Mouse (Mus musculus) ZHBTc4 (cell line): Measurements from ENCODE around the gene Cbx4.

Source experiments
- DNase-seq: peaks from one replicate; pipeline ENCODE4 v3.0.0-alpha.2; 2011; ENCODE audit warnings: low read depth, low spot score

Cbx4 gene

DNA sequence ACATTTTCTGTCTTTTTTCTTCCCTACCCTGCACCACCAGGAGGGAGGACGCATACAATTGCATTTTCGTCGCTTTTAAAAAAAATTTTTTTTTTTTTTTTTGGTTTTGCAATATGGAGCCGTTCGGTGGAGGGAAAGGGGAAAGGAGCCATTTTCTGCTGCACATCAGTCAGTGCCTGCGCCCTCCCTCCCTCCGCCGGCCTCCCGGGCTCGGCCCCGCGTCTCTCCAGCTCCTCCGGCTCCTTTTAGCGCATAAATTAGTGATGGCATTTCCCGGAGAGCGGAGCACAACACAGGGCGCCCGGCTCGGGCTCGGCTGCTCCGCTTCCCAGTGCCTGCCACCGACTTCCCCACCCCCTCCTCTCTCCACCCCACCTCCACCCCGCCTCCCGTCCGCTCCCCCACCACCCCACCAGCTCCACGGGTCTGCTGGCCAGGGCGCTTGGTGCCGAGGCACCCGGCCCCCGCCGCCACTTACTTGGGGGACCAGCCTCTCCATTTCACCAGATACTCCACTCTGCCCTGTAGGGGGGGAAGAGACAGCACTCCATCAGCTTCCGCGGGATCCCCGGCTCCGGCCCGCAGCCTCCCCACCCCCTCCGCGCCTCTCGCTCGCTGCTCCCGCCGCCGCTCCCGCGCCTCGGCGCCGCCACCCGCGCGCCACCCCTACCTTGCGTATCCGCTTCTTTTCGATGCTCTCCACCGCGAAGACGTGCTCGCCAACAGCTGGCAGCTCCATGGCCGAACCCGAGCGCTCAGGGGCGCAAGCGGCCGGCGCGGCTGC, 550 bp downstream of the Cbx4 start:
- DNase-seq = peak; percentile 83

DNA sequence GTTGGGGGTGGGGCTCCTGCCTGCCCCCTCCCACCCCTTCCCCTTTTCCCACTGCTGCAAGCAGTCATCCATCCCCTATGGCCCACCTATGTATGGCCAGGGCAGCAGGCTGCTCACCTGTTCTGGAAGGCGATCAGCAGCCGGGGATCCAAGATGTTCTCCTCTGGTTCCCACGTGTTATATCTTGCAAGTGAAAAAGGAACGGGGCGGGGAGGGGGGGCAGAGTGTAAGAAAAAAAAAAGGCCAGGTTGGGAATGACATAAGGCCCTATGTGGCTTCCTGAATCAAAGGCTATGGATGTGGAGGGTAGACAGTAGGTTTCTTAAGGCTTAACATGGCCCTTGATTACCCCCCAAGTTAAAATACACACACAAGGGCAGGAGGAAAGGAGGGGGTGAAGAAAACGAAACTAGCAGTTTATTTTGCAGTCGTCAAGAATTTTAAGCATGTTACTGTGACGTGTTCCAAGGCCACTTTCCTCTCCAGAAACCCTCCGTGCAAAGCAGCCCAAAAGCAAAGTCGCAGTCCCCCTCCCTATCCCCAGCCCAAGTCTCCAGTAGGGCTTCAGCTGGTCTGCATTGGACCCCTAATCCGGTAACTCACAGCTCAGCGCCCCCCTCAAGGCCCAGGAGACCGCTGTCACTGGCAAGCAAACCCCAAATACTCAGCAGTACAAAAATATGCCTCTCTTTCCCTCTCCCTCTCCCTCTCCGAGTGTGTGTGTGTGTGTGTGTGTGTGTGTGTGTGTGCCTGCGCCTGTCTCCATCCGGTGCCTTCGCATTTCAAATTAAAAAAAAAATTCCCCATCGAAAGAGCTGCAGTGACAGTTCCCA, 1.4 kb downstream of the Cbx4 start:
- no peak for DNase-seq

DNA sequence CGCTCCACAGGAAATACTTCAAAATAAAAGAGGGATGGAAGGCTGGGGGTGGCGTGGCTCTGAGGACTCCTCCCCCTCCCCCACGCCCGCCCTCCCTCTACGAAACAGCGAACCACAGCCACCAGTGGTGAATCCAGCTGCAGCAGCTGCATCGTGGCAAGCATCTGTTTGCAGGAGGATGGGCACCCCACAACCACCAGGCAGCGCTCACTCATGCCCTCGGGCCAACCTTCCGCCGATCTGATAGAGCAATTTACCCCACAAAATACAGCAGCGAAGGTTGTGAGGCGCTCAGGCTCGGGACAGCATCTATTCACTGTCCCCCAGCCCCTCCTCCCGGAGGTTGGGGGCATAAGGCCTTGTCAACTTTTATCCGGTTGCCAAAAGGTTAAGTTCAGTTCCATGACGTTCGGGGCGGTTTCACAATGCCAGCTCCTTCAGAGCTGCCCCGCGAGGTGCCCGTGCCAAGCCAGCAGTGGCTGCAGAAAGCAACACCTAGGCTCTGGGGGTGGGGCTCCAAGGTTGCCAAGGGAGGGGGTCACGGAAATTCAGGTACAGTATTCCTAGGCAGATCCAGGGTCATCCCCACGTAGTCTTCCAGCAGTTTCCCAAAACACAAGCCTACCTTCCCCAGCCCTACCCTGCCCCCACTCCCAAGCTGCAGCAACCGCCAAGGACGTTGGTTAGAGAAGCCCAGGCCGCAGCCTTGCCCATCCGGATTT, 2.1 kb downstream of the Cbx4 start:
- no peak for DNase-seq

DNA sequence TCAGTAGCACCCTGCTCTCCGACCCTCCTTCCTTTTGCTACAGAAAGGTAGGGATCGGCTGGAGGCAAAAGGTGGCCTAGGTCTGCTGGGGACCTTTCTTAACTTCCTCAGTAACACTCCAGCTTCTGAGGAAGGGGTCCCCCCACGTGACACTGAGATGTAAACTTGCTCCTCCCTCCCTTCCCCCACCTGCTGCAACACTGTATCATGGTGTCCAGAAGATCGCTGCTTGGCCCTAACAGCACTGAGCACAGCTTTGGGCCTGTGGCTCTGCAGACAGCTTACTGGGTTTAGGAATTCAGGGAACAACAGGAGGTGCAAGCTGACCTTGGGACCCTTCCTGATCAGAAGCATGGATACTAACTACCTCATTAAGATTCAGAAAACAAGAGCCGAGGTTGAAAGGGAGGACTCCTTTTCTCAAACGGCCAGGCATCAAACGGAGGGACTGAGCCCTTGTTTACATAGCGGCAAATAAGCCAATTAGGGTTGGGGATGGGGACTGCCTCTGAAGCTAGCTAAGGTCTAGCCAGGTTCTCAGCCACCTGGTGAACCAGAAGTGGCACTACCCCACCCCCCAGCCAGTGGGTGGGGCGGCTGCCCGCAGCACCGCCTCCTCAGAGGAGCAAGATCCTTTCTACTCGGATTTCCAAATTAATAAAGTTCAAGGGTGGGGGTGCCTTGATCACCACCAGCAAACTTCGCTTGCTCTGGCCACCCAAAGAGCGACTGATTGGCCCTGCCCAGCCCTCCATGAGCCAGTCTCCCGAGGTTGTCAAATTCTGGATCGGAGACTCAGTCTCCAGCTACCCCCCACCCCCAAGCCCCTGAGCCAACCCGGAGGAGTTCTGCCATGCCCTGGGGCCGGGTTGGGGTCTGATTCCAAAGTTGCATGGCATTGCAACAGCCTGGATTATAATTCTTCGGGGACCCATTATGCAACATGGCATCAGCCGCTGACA, 3.1 kb downstream of the Cbx4 start:
- peak; percentile 48 for DNase-seq

DNA sequence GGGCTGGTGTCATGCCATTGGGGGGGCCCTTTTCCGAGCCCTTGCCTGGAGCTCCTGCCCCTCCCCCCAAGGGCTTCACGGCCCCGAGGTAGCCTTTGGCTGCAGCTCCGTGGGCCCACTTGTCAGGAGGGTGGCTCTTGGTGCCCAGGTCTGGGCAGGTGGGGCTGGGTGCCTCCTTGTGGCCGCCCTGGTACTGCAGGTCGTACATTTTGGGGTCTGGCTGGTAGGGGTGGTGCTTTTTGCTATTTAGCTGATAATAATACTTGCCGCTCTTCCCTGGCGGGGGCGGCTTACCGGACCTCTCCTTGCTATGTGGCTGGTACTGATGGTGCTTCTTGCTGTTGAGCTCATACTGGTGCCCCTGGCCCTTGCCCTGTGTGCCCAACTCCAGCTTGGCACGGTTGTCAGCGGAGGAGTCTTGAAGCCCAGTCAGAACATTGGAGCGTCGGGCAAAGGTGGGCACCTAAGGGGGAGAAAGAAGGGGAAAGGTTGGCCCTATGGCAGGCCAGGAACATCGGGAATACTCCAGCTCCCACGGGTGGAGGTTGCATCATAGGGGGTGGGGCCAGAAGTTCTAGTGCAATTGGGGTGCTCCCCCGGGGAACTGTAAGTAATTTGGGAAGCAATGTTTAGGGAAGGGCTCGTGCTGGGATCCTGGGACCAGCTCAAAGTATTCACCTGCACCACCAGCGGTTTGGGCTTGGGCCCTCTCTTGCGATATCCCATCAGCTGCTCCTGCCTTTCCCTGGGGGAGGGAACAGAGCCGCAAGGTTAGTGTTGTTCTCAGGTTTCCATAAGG, 4.0 kb downstream of the Cbx4 start:
- DNase-seq = peak; percentile 51

DNA sequence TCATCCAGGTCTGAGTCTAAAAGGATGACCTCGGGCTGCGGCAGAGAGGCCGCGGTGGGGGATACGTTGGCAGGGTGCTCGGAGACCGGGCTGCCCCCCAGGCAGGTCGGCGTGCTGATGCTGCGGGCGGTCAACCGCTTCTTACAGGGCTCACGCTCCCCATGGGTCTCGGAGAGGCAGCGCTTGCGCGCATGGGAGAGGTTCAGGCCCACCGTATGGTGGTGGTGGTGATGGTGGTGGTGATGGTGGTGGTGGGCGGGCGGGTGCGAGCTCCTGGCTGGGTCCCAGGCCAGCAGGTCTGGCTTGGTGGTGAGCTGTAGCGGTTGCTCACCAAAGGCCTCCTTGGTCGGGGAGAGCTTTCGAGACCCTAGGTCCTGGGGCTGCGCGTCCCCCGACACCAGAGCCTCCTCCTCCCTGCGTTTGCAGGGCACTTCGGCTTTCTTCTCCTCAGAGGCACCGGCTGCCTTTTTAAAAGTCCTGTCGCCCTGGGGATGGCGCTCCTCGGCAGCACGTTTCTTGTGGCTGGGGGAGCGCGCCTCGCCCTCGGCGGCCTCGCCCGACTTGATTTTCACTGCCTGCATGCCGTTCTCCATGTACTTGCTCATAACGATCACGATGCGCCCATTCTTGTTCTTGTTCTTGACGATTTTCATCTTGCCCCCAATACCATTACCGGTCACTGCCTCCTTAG, 4.7 kb downstream of the Cbx4 start:
- DNase-seq = peak; percentile 50

DNA sequence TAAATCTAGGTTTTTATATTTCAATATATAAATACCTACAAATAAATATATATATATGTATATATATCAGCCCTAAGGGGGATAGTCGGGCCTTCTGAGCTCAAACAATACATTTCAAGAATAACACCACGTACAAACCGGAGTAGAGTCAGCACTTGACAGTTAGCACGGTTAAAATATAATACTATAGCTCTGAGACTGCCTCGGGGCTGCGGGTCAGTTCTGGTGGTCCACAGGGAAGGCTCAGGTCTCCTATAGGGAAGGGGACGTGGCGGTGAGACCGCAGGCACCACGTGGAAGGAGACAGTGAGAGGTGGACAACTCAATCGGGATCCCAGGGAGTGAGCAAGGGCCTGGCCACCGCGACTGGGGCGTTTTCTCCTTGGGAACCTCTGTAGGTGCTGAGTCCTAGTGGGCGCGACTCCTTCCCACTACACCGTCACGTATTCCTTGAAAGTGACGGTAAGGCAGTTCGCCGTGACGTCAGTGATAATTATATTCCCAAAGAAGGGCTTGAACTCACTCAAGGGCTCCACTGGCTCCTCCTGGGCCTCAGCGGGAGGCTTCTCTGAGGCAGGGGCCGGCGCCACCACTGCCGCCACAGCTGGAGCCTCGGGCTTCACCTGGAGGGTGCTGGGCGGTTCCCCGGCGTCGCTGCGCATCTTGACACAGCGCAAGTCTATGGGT, 5.4 kb downstream of the Cbx4 start:
- no peak for DNase-seq

DNA sequence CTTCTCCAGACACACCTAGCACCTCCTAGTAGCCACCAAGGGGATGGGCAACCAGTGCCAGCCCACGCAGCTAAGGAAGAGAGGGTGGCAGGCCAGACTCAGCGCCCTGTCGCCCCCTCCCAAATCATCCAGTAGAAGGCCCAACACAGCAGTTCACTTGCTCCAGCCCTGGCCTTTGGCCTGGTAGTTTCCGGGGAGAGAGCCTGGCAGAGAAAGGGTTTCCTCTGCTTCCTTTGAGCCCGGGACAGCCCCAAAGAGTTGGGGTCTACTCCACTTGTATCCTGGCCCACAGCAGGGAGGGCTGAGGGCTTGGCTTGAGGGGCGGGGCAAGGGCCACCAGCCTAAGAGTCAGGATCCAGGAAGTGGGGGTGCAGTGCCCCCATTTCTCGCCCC, 6.6 kb downstream of the Cbx4 start:
- no peak for DNase-seq

DNA sequence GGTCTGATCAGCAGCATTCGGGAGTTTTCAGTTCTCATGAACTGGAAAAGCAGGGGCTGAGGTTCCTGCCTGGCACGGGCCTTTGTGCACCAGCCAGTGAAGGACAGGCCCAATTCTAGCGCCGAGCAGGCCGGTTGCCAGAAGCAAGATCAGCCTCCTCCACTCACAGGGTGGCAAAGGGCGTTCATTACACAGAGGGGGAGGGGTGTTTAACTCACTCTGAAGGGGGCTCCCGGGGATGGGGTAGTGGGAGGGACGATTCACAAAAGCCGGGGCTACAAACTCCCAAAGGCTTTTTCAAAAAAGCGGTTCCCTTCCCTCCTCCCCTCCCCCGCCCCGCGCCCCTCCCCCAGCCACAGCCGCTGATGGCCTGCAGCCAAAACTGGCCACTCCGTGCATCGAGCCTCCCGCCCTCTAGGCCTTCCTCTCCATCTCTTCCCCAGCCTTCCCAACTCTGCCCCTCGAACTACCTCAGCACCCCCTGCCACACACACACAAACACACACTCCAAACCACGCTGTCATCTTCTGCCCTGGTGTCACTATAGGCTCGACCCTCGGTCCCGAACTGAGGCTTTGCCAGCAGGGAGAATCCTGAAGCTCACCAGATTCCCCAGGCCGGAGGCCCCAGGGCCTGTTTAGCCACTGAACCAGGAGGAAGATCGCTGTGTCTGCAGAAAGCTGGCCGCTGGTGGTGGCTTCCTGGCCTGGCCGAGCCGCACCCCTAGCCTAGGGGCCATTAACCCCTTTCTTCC, 7.2 kb downstream of the Cbx4 start:
- no peak for DNase-seq

DNA sequence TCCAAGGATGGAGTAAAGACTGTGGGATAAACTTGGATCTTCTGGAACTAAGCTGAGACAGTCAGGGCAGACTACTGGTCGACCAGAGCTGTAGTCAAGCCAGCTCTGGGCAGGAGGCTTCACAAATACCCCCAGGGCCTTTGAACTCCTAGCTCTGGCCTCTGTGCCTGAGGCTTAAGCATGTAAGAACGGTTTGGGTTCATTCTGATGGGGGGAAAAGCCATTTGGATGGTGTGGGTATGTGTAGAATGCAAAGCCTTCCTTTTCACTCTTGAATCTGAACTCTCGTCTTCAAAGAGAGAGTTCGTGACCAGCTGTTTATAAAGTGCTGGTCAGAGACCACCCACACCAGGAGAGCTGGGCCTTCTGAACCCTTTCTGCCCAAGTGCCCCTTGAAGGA, 8.3 kb downstream of the Cbx4 start:
- DNase-seq = no peak

DNA sequence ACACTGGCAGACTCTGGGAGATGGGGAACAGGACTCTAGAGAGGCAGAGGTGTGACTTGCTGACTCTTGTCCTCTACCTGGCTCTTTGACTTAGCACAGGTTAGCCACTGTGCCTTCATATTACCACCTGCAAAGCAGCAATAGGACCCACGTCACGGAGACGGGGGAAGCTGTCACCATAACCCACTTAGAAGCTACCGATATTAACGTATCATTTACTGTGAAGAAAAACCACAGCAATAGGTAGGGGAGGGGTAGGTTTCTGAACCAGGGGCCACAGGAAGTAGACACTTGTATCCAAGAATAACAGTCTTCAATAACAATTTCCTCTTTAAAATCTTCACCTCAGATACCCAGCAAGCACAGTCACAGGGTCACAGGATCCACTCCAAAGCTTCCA, 10.2 kb downstream of the Cbx4 start:
- no peak for DNase-seq

DNA sequence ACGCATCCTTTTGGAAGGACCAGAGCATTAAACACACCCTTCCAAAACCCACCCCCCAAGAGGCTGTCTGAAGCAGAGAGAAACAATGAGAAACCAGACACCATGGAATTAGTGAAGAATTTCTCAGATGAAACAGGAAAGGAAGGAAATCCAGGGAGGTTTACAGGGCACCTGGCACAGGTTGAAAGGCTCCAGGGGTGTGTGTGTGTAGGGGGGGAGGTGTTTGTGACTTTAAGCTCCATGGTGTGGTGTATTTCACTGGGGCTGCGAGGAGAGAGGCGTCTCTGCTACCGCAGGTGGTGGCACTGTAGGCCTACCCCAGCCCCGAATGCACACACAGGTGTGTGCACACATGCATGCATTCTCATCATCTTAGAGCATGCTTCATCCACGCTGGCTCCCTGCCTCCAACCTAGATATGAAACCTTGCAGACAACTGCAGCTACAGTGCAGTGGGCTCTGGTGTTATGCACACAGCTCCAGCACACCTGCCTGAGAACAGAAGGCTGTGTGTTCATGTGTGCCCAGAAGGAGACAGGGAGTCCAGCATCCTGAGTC, 12.1 kb downstream of the Cbx4 start:
- DNase-seq = no peak

DNA sequence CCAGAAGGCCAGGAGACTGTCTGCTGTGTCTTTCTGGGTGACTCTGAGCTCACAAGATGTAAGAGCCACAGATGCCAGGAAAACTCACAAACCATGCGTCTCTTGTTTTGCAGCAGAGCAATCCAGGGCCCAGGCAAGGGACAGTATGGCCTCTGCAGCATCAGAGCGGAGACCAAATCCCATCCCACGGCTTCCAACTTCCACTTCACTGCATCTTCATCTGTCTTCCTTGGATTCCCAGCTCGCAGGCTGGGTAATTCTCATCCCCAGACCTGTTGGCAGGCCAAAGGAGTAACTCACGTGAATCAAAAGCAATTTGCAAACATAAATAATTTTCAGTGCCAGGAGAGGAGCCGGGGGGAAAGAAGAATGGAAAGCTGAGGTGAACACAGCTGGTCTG, 13.0 kb downstream of the Cbx4 start:
- no peak for DNase-seq

DNA sequence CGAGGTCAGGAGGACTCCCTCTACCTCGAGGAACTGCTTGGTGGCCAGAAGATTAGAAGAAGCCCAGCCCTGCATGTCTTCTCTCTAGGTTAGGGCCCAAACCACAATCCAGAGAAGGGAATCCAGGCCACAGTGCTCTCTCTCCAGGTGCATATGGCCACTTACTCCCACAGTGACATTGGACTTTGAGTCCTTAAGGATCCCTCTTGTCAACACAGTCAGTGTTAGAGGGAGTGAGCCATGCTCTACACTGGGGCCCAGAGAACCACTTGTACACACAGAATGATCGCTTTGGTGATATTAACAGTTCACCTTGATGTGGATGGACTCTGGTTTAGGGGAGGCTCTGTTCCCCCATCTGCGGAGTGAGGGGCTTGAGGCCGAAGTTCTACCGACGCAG, 13.8 kb downstream of the Cbx4 start:
- DNase-seq = no peak

DNA sequence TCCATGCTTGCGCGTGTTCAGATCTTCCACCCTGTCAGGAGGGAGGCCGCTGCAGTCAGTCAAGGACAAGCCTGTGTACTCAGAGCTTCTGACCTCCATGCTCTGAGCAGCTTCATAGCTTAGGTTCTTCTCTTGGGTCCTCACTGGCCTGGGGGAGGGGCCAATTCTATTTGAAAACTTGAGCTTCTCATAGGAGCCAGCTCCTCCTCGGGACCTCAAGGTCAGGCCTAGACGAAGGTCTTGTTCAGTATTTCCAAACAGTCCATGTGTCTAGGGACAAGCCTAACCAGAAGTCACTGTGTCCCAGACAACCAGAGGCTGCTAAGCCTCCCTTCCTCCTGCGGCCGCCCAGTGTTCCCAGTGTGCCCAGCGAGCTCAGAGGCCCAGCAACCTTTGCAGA, 19.2 kb downstream of the Cbx4 start:
- DNase-seq = no peak

DNA sequence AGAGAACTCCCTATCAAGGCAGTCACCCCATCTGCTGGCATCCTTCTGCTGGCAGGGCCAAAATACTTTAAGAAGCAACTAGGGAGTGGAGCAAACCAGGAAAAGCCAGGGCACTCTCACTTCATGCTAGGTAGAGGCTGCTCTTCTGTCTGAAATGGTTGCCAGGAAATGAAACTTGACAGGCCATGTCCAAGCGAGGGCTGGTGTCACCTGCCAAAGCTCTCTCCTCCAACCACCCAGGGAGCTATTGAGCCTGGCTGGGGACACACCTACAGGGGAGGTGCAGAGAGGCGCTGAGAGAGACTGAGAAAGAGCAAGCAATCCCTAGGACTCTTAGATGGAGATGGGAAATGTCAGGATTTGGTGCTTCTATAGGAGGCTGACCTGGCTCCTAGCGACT, 26.8 kb downstream of the Cbx4 start:
- peak; percentile 47 for DNase-seq

DNA sequence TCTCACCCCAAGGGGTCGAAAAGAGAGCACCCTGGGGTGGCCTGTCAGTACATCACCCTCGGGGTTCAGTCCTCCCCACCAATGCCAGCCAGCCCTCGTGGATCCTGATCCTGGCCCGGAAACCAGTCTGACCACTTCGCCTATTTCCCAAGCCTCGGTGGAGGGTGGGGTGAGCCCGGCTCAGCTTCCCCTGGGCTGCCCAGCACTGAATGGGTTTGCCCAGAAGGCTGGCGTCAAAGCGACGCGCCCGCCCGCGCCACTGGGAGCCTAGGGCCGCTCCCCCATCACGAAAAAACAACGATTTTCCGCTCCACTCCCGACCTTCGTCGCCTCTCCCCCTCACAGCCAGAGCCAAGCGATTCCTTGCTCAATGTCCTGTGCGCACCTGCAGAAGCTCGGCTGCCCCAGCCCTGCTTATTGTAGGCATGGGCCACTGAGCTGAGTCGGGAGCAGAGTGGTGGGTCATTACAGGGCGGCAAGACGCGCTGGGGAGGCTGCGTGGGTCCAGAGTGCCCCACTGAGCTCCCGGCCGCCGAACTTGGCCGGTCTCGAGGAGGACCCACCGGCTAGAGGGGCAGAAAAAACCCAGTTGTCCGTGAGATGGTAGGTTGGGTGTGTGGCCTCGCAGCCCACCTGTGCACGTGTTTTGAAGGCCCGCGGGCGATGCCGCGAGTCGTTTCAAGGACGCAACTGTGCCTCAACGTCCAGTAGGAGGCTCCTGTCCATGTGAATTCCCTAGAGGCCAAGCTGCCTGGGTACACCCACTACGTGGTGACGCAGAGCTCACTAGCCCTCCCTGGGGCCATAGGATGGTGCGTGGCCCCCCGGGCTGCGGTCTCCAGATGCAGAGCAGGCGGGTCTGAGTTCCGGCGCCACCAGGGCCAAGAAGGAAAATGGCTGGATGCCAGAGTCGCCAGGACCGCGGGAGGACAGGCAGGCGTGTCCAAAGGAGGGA, 27.7 kb downstream of the Cbx4 start:
- no peak for DNase-seq
